Mouse (Mus musculus) embryonic facial prominence, embryonic 11.5 days (tissue): ENCODE data around the gene Ptk6. TPM values are rescaled to one million over a fixed set of nuclear protein-coding genes. Genes with fewer than 3 reads are reported as not detected.

Experiments
- ATAC-seq: fragments of 200-750 bp; cut with Nextera tagmentation; replicated peaks from 2 replicates; pipeline ENCODE4 v1.8.0; 2017; ENCODE audit warnings: low read depth; ENCODE audit not compliant: insufficient number of reproducible peaks, low FRiP score, low TSS enrichment
- DNase-seq: peaks from one replicate; pipeline ENCODE4 v3.0.0-alpha.2; 2015; ENCODE audit warnings: low spot score
- H3K27ac ChIP-seq: fragments of 300-500 bp; sonication (generic); replicated peaks from 2 replicates; pipeline ENCODE4 v1.5.1; 2014; ENCODE audit warnings: mild to moderate bottlenecking, low read depth, low read length, control low read depth
- H3K27me3 ChIP-seq: fragments of 300-500 bp; sonication (generic); 2 replicates; pipeline ENCODE4 v1.6.1; 2014; ENCODE audit warnings: mild to moderate bottlenecking, low read length, moderate library complexity, mixed read lengths; ENCODE audit not compliant: control insufficient read depth, insufficient read depth
- H3K36me3 ChIP-seq: fragments of 300-500 bp; sonication (generic); replicated peaks from 2 replicates; pipeline ENCODE4 v1.6.1; 2014; ENCODE audit warnings: low read depth, mild to moderate bottlenecking, low read length, moderate library complexity, mixed read lengths; ENCODE audit not compliant: control insufficient read depth, insufficient read depth
- H3K4me1 ChIP-seq: fragments of 300-500 bp; sonication (generic); 2 replicates; pipeline ENCODE4 v1.6.1; 2014; ENCODE audit warnings: low read length, mixed read lengths; ENCODE audit not compliant: control insufficient read depth, insufficient read depth
- H3K4me2 ChIP-seq: fragments of 300-500 bp; sonication (generic); 2 replicates; pipeline ENCODE4 v1.6.1; 2014; ENCODE audit warnings: low read depth, mild to moderate bottlenecking, control low read depth, low read length, moderate library complexity
- H3K4me3 ChIP-seq: fragments of 300-500 bp; sonication (generic); 2 replicates; pipeline ENCODE4 v1.5.1; 2014; ENCODE audit warnings: low read depth, low read length, control low read depth
- H3K9ac ChIP-seq: fragments of 300-500 bp; sonication (generic); replicated peaks from 2 replicates; pipeline ENCODE4 v1.6.1; 2014; ENCODE audit warnings: mild to moderate bottlenecking, control low read depth, low read length
- H3K9me3 ChIP-seq: fragments of 300-500 bp; sonication (generic); replicated peaks from 2 replicates; pipeline ENCODE4 v1.6.1; 2016; ENCODE audit warnings: mild to moderate bottlenecking, low read length, inconsistent platforms, mixed read lengths; ENCODE audit not compliant: control insufficient read depth
- WGBS: fragments of 180-500 bp; shearing (Covaris S2); extraction: QIAGEN DNeasy Blood & Tissue Kit; methylation state at CpG from one replicate; pipeline ENCODE4 v1.1.7; 2014; 5-methylcytosine and 5-hydroxymethylcytosine counted together
- polyA plus RNA-seq: library from polyadenylated mRNA; unstranded; fragments of >200 nt; fragmentation: Nextera tagmentation; extraction: Ambion mirVana; gene quantifications from 2 replicates; pipeline ENCODE4 v1.2.1, GENCODE M21; 2014

Ptk6 gene
- polyA plus RNA-seq, 1 experiment from 2014 or later, result not detected

DNA sequence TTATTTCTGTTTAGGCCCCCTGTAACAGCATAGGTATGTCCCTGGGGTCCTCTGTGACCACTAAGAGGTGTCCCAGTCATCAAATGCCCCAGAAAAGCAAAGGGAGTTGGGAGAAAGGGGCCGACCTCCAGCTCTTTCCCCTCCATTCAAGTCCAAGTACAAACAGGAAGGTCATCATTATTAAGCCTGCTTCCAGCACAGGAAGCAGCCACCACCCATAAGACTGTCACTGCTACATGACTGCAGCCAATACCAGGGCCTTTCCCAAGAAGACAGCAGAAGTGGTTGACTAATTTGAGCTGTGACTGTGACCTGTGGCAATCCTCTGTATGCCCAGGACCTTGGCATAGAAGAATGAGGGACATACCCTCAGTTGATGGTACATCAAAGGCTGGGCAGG lies 25.7 kb upstream of the Ptk6 start:
- no peak overlapping the region for H3K4me2 ChIP-seq
- H3K27ac ChIP-seq, result no peak overlapping the region
- ATAC-seq (no peak), DNase-seq (no peak)
- H3K9me3 ChIP-seq, result no peaks in the 10 kb centered on the region
- no peaks in the 10 kb centered on the region for H3K27me3 ChIP-seq
- no peak overlapping the region for H3K9ac ChIP-seq
- no peak overlapping the region for H3K4me3 ChIP-seq
- no peaks in the 10 kb centered on the region; the same call in 1 of the 2 replicates for H3K4me1 ChIP-seq
- no peaks in the 10 kb centered on the region for H3K36me3 ChIP-seq
- 65% methylated on average over 1 of the region's 1 CpGs for WGBS

GRCm38 (mm10) chr2:181227122-181227521 lies 24.5 kb upstream of the Ptk6 start:
- H3K27ac ChIP-seq, result no peak overlapping the region
- H3K36me3 ChIP-seq, result no peaks in the 10 kb centered on the region
- no peak overlapping the region for H3K4me2 ChIP-seq
- H3K9ac ChIP-seq, result no peak overlapping the region
- no peaks in the 10 kb centered on the region for H3K9me3 ChIP-seq
- H3K4me1 ChIP-seq, result no peaks in the 10 kb centered on the region; the same call in 1 of the 2 replicates
- DNase-seq (no peak), ATAC-seq (no peak)
- no peaks in the 10 kb centered on the region for H3K27me3 ChIP-seq
- H3K4me3 ChIP-seq, result no peak overlapping the region
- 84% methylated on average over 3 of the region's 3 CpGs for WGBS

DNA sequence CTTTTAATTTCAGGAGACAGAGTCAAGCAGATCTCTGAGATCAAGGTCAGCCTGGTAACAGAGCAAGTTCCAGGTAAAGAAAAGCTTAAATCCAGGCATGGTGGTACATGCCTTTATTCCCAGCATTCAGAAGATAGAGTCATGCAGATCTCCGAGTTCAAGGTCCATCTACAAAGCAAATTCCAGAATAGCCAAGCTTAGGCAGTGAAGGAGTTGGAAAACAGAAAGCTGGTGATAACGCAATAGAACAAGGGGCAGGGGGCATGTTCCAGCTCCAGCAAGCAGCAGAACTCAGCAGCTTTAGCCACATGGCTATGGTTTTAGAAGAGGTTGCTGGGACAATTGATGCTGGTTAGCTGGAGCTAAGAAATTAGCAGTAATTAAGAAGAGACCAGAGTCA lies 22.4 kb upstream of the Ptk6 start:
- H3K27ac ChIP-seq, result no peak overlapping the region
- H3K4me3 ChIP-seq, result no peak overlapping the region
- no peaks in the 10 kb centered on the region for H3K36me3 ChIP-seq
- WGBS, result 84% methylated on average over 2 of the region's 2 CpGs
- H3K4me1 ChIP-seq, result no peaks in the 10 kb centered on the region; the same call in none of the 2 replicates
- H3K4me2 ChIP-seq, result no peak overlapping the region
- no peak for ATAC-seq
- no peak overlapping the region for H3K9ac ChIP-seq
- no peaks in the 10 kb centered on the region for H3K27me3 ChIP-seq
- no peak for DNase-seq
- no peaks in the 10 kb centered on the region for H3K9me3 ChIP-seq

- Histone ChIP-seq H3K9me3 (no peaks in the 10 kb centered on the region), H3K4me2 (peak overlapping the region; percentile 71), H3K4me3 (no peak overlapping the region; the same call in 1 of the 2 replicates), H3K27me3 (no peaks in the 10 kb centered on the region), H3K36me3 (no peaks in the 10 kb centered on the region), H3K27ac (no peak overlapping the region), H3K4me1 (no peaks in the 10 kb centered on the region; the same call in 1 of the 2 replicates), H3K9ac (no peak overlapping the region; the same call in 1 of the 2 replicates)
- WGBS, result 39% methylated on average over 2 of the region's 2 CpGs
- ATAC-seq, result no peak
- DNase-seq, result no peak
These were observed 17.8 kb upstream of the Ptk6 start for GRCm38 (mm10) chr2:181220361-181220760.

GRCm38 (mm10) chr2:181219538-181220216 lies 17.1 kb upstream of the Ptk6 start, which contains the start of gene Fndc11:
Gene Fndc11, plus strand, starts transcription at chr2:181220013.
- Histone ChIP-seq H3K27ac (0 out of 2 replicates have a peak within 1 kb of the TSS, but pooled peaks have one; percentile 20), H3K4me3 (peak within 1 kb of the TSS; percentile 23), H3K9ac (peak within 1 kb of the TSS; percentile 33), H3K4me2 (peak within 1 kb of the TSS; percentile 71), H3K9me3 (no peaks in the 10 kb centered on the region), H3K4me1 (no peaks in the 10 kb centered on the region; the same call in 1 of the 2 replicates), H3K27me3 (no peaks in the 10 kb centered on the region), H3K36me3 (no peaks in the 10 kb centered on the region)
- 3% methylated on average over 25 of the region's 25 CpGs for WGBS
- ATAC-seq (peak; percentile 93), DNase-seq (peak; percentile 87)

DNA sequence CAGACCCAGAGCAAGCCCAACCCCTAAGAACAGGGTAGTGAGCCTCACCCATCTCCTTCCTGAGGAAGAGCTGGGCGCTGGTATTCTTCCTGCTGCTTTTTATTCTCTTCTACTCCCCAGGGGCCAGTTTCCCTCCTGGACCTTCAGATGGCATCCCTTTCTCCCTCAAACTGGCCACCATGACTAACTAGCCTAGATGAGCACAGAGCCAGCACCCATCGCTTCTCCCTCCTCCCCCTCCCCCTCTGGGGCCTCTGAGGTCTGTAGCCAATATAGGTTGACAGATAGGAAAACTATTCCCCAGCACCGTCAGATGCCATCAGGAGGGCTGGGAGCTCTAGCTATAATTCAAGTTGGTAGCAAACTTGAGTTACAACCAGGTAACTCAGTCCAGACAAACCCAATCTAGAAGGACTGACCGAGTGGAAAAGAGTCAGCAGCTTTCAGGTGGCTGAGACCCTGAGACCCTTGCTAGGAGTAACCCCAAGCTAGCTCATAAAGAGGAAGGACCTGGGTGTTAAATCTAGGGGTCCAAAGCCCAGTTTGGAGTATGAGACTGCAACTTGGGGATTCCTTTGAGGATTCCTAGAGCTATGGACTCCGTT lies 16.4 kb upstream of the Ptk6 start:
- H3K9ac ChIP-seq, result no peak overlapping the region
- no peaks in the 10 kb centered on the region for H3K9me3 ChIP-seq
- H3K27me3 ChIP-seq, result no peaks in the 10 kb centered on the region
- no peak overlapping the region for H3K4me3 ChIP-seq
- H3K27ac ChIP-seq, result 0 out of 2 replicates have a peak overlapping the region, but pooled peaks have one; percentile 20
- DNase-seq (no peak), ATAC-seq (no peak)
- H3K4me1 ChIP-seq, result no peaks in the 10 kb centered on the region; the same call in 1 of the 2 replicates
- H3K36me3 ChIP-seq, result no peaks in the 10 kb centered on the region
- WGBS, result 62% methylated on average over 5 of the region's 5 CpGs
- no peak overlapping the region; the same call in 1 of the 2 replicates for H3K4me2 ChIP-seq

GRCm38 (mm10) chr2:181216037-181216436 lies 13.4 kb upstream of the Ptk6 start:
- WGBS, result 88% methylated on average over 6 of the region's 6 CpGs
- Histone ChIP-seq H3K4me3 (no peak overlapping the region), H3K27me3 (peaks cover 16% of the 10 kb centered on the region)

DNA sequence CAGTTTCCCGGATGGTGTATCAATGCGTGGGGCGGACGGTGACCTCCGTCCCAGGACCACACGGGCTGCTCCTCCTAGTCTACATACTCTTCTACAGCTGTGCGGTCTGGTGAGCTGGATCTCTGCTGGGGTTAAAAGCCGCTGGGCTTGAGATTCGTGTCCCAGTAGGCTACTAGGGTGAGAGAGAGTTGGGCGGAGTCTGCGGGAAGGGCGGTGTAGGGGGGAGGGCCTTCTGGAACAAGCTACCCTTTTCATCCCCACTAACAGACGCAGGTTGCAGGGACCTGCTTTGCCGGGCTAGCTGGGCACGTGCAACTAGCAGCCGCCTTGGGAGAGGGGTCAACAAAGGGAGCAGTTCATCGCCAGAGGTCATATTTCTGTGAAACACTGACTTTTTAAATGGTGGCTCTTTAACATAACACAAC lies 10.4 kb upstream of the Ptk6 start, which contains the start of gene Srms:
TSS of gene Srms (minus strand) at position 165 of the 425 bp plus-strand sequence.
- Histone ChIP-seq H3K4me3 (peak within 1 kb of the TSS; percentile 26), H3K9ac (no peak within 1 kb of the TSS; the same call in 1 of the 2 replicates), H3K27me3 (peaks cover 18% of the 10 kb centered on the region), H3K9me3 (no peaks in the 10 kb centered on the region), H3K4me1 (peaks cover 5% of the 10 kb centered on the region), H3K4me2 (peak within 1 kb of the TSS; percentile 50), H3K36me3 (no peaks in the 10 kb centered on the region), H3K27ac (no peak within 1 kb of the TSS)
- WGBS, result under 1% methylated on average over 17 of the region's 17 CpGs
- peak; percentile 69; the same call in 1 of the 2 replicates for ATAC-seq
- peak; percentile 42 for DNase-seq

More at GRCm38 (mm10) chr2:181216037-181216436, 13.4 kb upstream of the Ptk6 start:
- no peak overlapping the region for H3K27ac ChIP-seq
- no peaks in the 10 kb centered on the region for H3K36me3 ChIP-seq
- no peak overlapping the region for H3K4me2 ChIP-seq
- H3K9ac ChIP-seq, result no peak overlapping the region
- peaks cover 5% of the 10 kb centered on the region for H3K4me1 ChIP-seq
- no peak for ATAC-seq
- DNase-seq, result no peak
- H3K9me3 ChIP-seq, result no peaks in the 10 kb centered on the region
